Mouse (Mus musculus): ENCODE measurements around the gene Thsd4. TPM values are rescaled to one million over a fixed set of nuclear protein-coding genes. Genes with fewer than 3 reads are reported as not detected.

Thsd4 gene
- polyA plus RNA-seq, 1 experiment from 2014 or later: 30.5 TPM

DNA sequence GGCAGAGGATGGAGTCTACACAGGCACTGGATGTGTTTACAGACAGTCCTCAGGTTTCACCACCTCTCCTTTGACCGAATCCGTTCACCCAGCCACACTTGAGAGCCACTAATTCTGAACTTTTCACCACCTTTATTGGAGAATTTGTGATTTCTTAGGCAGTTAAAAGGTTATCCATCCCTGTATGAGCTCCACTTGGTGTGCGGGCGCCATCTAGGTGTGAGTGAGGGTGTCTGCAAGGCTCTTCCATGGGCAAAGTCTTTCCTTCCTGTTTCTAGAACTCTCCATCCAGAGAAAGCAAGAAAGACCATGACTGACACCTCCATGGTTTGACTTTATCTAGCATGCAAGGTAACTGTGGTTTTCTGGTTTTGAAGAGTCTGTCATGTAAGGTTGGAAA, 284.2 kb downstream of the Thsd4 start:
- Histone ChIP-seq H3K4me1 (peaks cover 38% of the 10 kb centered on the region), H3K36me3 (no peaks in the 10 kb centered on the region), H3K27ac (no peak overlapping the region), H3K9me3 (no peaks in the 10 kb centered on the region), H3K27me3 (no peaks in the 10 kb centered on the region; the same call in 1 of the 2 replicates), H3K4me2 (replicated peaks) (no peak overlapping the region), H3K4me3 (no peak overlapping the region), H3K9ac (no peak overlapping the region)
- ATAC-seq (ENCODE audit: low FRiP score, low read depth): no peak
- WGBS: 21% methylated on average over 4 of the region's 4 CpGs

DNA sequence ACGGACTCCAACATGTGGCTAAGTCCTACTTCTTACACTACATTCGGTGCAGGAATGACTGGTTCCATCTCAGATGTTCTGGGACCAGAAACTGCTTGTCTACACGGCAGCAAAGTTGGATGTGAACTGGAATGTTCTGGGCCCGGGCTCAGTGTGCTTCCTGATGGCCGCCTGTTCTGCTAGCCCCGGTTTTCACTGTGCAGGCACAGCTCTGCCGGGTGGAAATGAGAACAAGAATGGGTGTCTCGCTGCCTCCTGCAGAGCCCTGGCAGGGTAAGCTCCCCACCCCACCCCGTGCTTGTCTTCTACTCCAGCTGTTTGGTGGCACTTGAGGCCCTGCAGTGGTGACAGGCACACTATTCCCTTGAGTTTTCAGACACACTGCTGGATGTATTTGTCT, 285.7 kb downstream of the Thsd4 start:
- no peaks in the 10 kb centered on the region for H3K9me3 ChIP-seq
- H3K27me3 ChIP-seq: no peaks in the 10 kb centered on the region; the same call in 1 of the 2 replicates
- H3K4me3 ChIP-seq: no peak overlapping the region
- H3K4me2 ChIP-seq (replicated peaks): no peak overlapping the region
- H3K4me1 ChIP-seq: peaks cover 54% of the 10 kb centered on the region
- H3K9ac ChIP-seq: no peak overlapping the region
- no peak for ATAC-seq (ENCODE audit: low FRiP score, low read depth)
- 78% methylated on average over 9 of the region's 9 CpGs for WGBS
- H3K36me3 ChIP-seq: no peaks in the 10 kb centered on the region
- H3K27ac ChIP-seq: no peak overlapping the region

DNA sequence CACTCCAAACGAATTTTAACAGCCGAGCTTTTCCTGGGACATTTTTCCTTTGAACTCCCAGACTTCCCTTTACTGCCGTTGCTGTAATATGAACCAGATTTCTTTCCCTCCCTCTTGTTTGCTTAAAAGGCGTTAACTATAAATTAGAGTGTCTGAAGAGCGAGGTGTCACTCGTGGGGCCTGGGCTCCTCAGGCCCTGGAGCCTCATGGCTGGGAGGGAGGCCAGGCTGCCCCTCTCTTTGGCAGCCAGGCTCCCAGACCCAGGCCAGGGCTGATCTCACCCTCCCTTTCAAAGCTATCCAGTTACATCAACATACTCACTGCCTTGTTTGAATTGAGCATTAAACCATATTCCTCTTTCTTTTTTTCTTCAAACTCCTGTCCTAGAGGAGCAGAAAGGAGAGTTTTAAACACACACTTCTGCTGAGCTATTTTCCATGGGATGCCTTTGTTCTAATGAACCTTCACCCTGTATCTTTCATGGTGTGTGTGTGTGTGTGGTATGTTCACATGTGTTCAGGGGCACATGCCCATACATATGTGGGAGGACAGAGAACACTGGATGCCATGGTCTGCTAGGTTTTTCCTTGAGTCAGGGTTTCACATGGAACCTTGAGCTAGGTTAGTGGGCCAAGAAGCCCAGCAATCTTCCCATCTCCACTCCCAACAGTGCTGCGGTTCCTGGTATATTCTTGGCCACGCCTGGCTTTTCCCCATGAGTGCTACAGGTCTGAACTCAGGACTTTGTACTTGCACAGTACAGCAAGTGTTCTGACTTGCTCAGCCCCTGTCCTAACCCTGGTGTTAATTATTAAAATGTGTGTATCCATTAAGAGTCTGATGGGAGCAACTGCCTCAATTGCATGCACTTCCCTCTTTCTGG, 287.4 kb downstream of the Thsd4 start:
- Histone ChIP-seq H3K27me3 (no peaks in the 10 kb centered on the region; the same call in 1 of the 2 replicates), H3K36me3 (no peaks in the 10 kb centered on the region), H3K4me3 (no peak overlapping the region), H3K27ac (peak overlapping the region; percentile 82), H3K9ac (no peak overlapping the region), H3K4me1 (peaks cover 67% of the 10 kb centered on the region), H3K9me3 (no peaks in the 10 kb centered on the region), H3K4me2 (replicated peaks) (0 out of 2 replicates have a peak overlapping the region, but pooled peaks have one; percentile 3)
- peak; percentile 85 for ATAC-seq (ENCODE audit: low FRiP score, low read depth)
- WGBS: 16% methylated on average over 8 of the region's 8 CpGs

DNA sequence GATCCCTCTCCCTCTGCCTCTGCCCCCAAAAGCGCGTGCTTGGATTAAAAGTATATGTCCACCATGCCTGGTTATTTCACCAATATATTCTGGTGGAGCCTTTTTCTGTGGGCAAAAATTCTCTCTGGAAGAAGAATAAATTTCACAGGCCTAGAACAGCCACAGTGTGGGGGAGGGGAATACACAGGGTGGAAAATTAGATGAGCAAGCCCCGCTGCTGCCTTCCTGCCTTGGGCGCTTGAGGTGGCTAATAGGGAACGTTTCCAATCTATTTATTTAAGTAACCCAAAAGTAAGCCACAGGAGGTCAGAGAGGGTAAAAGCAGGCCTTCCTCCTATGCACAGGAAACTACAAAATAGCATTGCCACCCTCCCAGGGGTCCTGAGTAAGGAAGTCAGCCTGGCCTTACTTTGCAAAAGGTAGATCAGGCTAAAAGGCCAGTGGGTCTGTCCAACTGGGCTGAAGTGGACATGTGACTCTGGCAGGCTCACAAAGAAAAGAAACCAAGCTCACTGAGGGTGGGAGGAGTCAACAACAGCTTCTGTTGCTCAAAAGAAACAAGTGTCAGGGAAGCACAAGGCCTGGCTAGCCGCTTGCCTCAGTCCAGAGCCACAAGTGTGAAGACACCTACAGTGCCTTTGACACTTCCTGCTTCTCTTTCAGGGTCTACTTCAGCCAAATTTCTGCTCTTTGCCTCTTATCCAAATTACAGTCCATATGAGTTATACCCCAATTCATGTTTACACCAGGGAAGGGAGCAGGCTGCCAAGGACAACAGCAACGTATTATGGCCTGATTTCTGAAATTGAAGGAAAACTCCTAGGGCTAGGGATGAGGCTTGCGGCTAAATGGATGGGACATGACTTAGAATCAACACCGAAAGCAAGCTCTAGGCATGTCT, 289.6 kb downstream of the Thsd4 start:
- peaks cover 68% of the 10 kb centered on the region for H3K4me1 ChIP-seq
- H3K36me3 ChIP-seq: no peaks in the 10 kb centered on the region
- no peak overlapping the region for H3K4me2 ChIP-seq (replicated peaks)
- no peak overlapping the region for H3K4me3 ChIP-seq
- no peak for ATAC-seq (ENCODE audit: low FRiP score, low read depth)
- peak overlapping the region; percentile 63; the same call in 1 of the 2 replicates for H3K27ac ChIP-seq
- H3K9ac ChIP-seq: no peak overlapping the region
- no peaks in the 10 kb centered on the region; the same call in 1 of the 2 replicates for H3K27me3 ChIP-seq
- no peaks in the 10 kb centered on the region for H3K9me3 ChIP-seq
- WGBS: 66% methylated on average over 9 of the region's 9 CpGs

DNA sequence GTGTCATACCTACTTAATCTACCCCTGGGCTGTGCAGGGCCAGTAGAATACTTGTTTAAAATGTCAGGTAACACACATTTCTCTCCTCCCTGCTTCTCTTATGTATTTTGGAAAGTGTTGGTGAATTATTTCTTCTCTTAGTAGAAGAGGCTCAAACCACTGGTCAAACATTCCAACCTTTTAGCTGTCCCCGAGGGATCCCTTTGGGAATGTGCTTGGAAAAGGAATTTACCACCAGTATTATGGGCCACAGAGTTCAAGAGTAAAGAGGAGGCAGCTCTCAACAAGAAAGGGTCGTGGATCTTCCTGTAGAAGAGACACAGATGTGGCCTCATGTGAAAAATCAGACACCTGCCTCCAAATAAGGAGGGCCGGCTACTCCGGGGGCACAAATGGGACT, 292.4 kb downstream of the Thsd4 start:
- no peak for ATAC-seq (ENCODE audit: low FRiP score, low read depth)
- Histone ChIP-seq H3K36me3 (no peaks in the 10 kb centered on the region), H3K4me3 (no peak overlapping the region), H3K27me3 (no peaks in the 10 kb centered on the region), H3K4me2 (replicated peaks) (no peak overlapping the region), H3K9me3 (no peaks in the 10 kb centered on the region), H3K9ac (no peak overlapping the region), H3K27ac (no peak overlapping the region), H3K4me1 (peaks cover 48% of the 10 kb centered on the region)
- WGBS: 64% methylated on average over 4 of the region's 4 CpGs

DNA sequence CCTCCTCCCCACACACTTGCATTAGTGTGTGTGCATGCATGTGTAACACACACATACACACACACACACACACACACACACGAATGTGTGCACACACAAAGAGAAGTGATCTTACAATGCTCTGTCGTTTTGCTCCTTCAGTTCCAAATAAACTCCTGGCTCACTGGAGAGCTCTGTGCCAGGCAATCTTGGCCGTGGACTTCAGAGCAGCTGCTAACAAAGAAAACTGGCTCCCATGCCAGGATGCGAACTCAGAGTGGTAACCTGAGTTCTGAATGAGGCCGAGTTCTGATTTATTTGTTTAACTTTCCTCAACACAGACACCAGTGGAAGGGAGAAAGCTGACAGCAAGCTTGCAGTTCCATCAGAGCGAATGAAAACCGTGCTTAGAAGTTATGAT, 294.1 kb downstream of the Thsd4 start:
- no peak overlapping the region for H3K27ac ChIP-seq

DNA sequence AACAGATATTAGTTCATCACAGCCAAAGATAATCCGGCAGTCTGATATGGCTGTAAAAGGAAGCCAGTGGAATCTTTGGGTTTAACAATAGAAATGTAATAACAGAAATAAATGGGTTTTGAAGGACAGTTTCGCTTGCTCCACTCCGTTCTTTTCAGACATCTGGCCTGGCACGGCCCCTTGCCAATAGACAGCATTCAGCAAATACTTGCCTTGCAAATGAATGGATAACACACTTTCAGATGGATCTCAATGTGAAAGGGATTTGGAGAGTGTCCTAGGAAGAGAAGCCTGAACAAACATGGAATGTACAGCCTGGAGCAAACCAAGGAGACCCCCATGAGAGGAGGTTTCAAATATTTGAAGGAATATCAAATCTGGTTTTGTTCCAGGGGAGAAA, 295.2 kb downstream of the Thsd4 start:
- no peaks in the 10 kb centered on the region; the same call in 1 of the 2 replicates for H3K27me3 ChIP-seq
- no peak overlapping the region for H3K27ac ChIP-seq
- H3K4me1 ChIP-seq: peaks cover 24% of the 10 kb centered on the region
- H3K36me3 ChIP-seq: no peaks in the 10 kb centered on the region
- no peak overlapping the region for H3K4me2 ChIP-seq (replicated peaks)
- H3K9me3 ChIP-seq: no peaks in the 10 kb centered on the region
- H3K4me3 ChIP-seq: no peak overlapping the region
- no peak overlapping the region for H3K9ac ChIP-seq
- 74% methylated on average over 4 of the region's 4 CpGs for WGBS
- ATAC-seq (ENCODE audit: low FRiP score, low read depth): no peak

More for the DNA sequence above, 294.1 kb downstream of the Thsd4 start:
- ATAC-seq (ENCODE audit: low FRiP score, low read depth): no peak
- Histone ChIP-seq H3K4me1 (peaks cover 34% of the 10 kb centered on the region), H3K4me3 (no peak overlapping the region), H3K36me3 (no peaks in the 10 kb centered on the region), H3K9me3 (no peaks in the 10 kb centered on the region), H3K9ac (no peak overlapping the region), H3K4me2 (replicated peaks) (no peak overlapping the region), H3K27me3 (no peaks in the 10 kb centered on the region; the same call in 1 of the 2 replicates)
- 74% methylated on average over 7 of the region's 7 CpGs for WGBS

DNA sequence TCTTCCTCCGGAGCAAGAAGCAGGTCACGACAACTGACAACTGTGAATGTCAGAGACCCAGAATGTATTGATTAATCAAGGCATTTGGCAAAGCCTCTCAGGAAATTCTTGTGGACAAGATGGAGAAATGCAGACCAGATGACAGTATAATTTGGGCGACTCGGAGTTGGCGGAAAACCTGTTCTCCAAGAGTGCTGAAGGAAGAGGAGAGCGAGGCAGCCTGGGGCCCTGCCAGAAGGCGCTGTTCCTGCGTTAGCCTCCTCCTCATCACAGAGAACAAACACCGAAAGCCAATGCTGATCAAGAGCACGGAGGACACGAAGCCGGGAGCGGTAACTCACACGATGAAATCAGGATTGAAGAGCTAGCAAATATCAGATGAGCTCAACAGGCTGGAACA, 295.7 kb downstream of the Thsd4 start:
- Histone ChIP-seq H3K27ac (no peak overlapping the region), H3K4me1 (peaks cover 19% of the 10 kb centered on the region), H3K4me2 (replicated peaks) (no peak overlapping the region), H3K9me3 (no peaks in the 10 kb centered on the region), H3K4me3 (no peak overlapping the region), H3K36me3 (no peaks in the 10 kb centered on the region), H3K9ac (no peak overlapping the region), H3K27me3 (no peaks in the 10 kb centered on the region; the same call in 1 of the 2 replicates)
- no peak for ATAC-seq (ENCODE audit: low FRiP score, low read depth)
- 65% methylated on average over 14 of the region's 14 CpGs for WGBS

DNA sequence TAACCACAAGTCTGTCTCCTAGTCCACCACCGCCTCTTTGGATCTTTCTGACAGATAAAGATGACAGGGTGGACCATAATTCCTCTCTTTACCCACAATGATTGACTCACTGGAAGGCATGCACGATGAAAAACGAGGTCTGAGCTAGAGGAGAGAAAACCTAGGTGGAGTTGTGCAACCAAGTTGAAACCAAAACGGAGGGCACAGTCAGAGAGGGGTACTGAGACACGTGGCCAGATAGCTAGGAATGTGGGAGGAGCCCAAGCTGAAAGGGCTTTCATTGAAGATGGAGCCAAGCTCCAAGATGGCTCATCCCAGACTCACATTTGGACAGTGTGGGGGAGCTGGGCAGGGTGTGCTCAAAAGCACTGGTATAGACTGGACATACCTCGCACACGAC, 296.4 kb downstream of the Thsd4 start:
- Histone ChIP-seq H3K27ac (no peak overlapping the region), H3K36me3 (no peaks in the 10 kb centered on the region), H3K4me1 (peaks cover 18% of the 10 kb centered on the region), H3K4me3 (no peak overlapping the region), H3K9ac (no peak overlapping the region), H3K4me2 (replicated peaks) (no peak overlapping the region), H3K9me3 (no peaks in the 10 kb centered on the region), H3K27me3 (no peaks in the 10 kb centered on the region; the same call in 1 of the 2 replicates)
- no peak for ATAC-seq (ENCODE audit: low FRiP score, low read depth)
- 85% methylated on average over 7 of the region's 7 CpGs for WGBS

DNA sequence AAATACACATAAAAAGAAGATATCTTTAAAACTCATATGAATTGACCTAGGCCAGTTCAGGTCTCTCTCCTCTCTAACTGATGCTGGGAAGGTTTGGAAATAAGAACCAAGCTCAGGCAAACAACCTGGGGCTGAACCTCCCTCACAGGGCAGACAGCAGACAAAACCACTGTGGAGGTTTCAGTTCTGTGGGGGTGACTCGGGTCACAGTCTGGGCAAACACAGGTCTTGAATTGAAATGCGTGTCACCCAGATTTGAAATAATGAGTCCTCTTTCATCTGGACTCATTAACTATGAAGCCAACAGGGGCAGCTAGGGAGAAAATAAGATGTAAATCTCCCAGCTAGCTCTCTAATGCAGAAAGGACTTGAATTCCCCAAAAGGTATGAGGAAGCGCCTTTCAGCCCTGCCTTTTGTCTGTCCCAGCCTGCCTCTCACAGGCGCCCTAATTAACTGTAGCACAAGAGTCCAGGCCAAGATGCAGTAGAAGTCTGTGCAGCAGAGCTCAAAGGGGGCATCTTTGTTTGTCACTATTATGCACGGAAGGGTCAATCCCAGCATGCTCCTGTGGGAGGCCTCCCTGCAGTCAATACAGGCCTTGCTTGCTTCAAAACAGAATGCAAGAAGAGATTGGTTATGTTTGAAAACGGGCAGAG, 297.7 kb downstream of the Thsd4 start:
- Histone ChIP-seq H3K9me3 (no peaks in the 10 kb centered on the region), H3K4me2 (replicated peaks) (no peak overlapping the region), H3K36me3 (no peaks in the 10 kb centered on the region), H3K4me1 (peaks cover 21% of the 10 kb centered on the region), H3K4me3 (no peak overlapping the region), H3K9ac (no peak overlapping the region), H3K27ac (no peak overlapping the region), H3K27me3 (no peaks in the 10 kb centered on the region; the same call in 1 of the 2 replicates)
- 55% methylated on average over 6 of the region's 6 CpGs for WGBS
- ATAC-seq (ENCODE audit: low FRiP score, low read depth): no peak

DNA sequence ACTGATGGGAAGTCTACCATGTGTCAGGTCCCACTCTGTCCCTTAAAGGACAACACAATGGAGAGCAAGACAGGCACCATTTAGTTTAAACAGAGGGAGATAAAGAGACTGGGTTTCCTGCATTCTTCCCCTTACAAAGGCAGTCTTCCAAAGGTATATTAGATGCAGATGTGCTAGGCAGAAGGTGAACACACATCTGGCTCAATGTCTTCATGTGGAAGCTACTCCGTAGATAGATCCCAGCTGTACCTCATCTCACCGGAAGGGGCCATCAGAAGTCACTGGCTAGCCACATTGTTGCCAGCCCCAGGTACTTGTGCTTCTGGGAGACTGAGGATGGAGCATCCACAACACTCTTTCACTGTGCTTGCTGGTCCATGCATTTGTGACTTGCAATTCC, 301.4 kb downstream of the Thsd4 start:
- no peak overlapping the region for H3K9ac ChIP-seq
- H3K4me1 ChIP-seq: peaks cover 38% of the 10 kb centered on the region
- no peak overlapping the region for H3K27ac ChIP-seq
- no peaks in the 10 kb centered on the region for H3K9me3 ChIP-seq
- no peaks in the 10 kb centered on the region; the same call in 1 of the 2 replicates for H3K27me3 ChIP-seq
- ATAC-seq (ENCODE audit: low FRiP score, low read depth): no peak
- H3K4me3 ChIP-seq: no peak overlapping the region
- no peak overlapping the region for H3K4me2 ChIP-seq (replicated peaks)
- 59% methylated on average over 2 of the region's 2 CpGs for WGBS
- no peaks in the 10 kb centered on the region for H3K36me3 ChIP-seq
